Mouse (Mus musculus) kidney, postnatal 10 days (tissue): ENCODE measurements at regions not wholly inside any gene's neighbourhood (a gene's known extent, or its start where the extent isn't known, plus 50 kb on each side); places are given as distances from the start of the nearest gene placed in this dataset.

Experiments
- DNase-seq: peaks from one replicate; pipeline ENCODE4 v3.0.0; 2021; ENCODE audit warnings: mixed read lengths

DNA sequence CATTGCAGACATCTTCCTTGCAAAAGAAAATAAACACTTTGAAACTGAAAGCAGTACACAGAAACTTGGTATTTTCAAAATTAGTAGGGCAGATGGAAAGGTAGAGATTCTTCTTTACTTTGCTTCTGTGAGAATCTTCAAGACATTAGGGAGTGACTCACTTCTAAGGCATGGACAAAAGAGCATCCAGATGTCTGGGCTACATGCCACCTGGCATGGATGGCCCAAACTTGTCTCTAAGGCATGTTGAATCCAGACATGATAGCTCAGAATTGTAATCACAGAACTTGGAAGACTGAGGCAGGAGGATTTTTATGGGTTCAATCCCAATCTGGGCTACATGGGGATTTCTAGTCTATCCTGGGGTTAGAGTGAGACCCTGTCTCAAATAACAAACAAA lies 58.4 kb downstream of the Ly6f start:
- DNase-seq: no peak

DNA sequence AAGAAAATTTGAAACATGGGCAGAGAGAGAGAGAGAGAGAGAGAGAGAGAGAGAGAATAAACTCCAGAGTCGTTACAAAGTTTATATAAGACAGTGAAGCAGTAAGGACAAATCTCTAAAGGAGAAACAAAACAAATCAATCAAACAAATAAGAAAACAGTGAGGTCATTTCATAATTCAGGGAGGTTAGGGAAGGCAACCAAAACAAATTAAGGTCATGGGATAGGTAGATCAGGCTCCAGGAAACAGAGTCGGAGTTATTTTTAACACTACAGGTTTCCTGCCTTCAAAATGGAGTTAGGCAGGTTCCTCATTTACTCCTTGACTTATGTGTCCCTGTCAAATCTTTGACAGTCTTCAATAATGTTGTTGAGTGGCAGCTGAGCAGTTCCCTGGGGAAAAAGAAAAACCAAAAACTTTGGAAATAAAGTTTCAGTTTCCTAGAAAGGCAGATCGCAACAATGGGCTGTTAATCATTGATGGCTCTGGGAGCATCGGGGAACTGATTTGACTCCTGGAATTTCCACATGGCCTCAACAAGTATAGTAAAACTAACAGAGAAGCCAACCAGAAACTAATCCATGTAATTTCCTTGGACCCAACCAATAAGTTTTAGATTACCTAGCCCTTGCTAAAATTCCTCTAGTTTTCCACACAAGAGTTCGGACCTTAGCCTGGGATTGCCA lies 88.0 kb downstream of the Ly6f start:
- DNase-seq: no peak

DNA sequence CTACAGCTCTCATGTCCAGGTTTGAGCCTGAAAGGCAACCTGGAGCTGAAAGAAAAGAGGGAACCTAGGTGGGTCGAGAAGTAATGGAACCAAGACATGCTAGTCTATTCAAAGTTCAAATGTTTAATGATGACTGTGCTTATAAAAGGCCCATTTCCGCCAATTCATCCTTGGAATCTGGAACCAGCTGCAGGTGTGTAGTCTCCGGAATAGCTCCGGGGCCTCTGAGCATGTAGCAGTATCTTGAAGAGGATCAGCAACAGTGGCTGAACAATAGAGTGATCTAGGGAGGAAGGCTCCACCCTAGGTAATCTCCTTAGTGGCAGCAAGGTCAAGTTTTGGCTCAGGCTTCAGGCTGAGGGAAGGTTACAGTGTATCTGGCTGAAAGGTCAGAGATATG lies 103.4 kb downstream of the Ly6f start:
- DNase-seq: no peak

DNA sequence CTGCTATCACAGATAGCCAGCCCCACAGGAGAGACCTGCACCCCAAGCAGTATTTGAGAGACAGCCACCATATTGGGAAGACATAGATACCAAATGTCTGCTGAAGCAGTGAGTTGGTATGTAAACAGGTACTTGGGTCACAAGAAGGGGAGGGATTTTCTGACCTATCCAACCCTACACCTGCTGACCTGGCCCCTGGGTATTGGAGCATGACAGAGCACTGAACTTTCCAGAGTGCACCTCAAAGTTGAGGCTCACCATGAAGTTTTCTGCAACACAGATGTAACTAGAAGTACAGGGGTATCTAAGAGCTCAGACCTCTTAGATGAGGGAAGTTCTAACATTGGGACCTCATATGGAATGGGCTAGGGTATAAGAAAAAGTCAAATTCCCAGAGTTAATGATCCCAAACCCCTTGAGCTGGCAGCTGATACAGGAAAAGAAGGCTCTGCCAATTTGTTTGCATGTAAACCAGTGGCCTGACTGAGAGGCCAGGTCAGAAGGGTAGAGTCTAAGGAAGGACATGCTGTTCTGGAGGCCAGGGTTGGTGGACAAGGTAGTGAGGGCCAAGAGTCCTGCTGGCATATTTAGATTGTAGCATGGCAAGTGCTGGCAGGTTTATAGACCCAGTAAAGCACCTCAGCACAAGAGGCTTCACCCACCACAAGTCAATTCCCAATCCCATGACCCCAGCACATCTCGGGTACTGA lies 108.3 kb downstream of the Ly6f start:
- DNase-seq: no peak

DNA sequence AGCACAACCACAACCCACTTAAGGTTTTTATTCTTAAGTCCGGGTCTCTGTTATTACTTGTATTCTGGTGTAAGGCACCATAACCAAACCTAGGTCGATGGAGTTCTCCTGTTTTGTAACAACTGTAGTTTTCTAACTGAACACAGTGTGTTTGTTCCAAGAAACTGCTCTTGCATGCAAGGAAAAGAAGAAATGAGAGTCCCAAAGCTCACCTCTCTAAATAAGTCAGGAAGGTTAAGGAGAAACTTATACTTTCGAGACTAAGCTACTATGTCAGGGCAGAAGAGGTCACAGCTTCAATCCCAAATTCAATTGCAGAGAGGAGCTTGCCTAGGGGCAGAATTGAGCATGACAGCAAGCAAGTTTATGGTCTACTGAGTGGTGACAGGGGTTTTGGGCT lies 109.9 kb downstream of the Ly6f start:
- no peak for DNase-seq

DNA sequence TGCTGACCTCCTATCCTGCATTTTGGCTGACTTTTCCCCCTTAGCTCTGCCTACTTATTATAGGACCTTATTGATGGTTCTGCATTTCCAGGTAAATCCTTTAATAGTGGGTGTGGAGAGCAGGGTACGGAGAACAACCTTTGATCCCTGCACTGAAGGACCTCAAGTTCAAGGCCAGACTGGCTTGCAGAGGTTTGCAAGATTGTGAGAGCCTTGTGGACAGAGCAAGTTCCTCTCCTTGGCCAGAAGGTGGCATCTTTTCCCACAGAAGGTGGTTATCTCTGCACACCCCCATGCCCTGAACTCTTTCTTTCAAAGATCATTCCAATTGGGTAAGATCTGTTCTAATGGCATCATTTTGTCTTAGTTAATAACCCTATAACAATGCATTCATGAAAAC lies 111.6 kb downstream of the Ly6f start:
- no peak for DNase-seq

DNA sequence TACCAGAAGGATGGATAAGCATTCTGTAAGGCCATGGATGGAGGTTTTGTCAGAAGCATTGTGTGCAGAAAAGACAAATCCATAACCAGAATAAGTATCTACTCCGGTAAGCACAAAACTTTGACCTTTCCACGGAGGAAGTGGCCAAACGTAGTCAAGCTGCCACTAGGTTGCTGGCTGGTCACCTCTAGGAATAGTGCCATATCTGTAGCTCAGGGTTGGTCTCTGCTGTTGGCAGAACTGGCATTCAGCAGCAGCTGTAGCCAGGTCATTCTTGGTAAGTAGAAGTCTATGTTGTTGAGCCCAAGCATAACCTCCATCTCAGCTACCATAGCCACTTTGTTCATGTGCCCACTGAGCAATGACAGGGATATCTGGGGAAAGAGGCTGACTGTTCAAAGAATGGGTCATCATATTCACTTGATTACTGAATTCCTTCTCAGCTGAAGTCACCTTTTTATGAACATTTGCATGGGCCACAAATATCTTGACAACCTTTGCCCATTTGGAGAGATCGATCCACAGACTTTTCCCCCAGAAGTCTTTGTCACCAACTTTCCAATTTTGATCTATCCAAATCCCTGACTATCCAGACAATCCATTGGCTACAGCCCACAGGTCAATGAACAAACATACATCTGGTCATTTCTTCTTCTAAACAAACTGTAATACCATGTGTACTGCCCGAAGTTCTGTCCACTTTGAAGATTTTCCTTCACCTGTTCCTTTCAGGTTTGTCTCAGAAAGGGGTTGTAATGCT lies 114.2 kb downstream of the Ly6f start:
- no peak for DNase-seq

DNA sequence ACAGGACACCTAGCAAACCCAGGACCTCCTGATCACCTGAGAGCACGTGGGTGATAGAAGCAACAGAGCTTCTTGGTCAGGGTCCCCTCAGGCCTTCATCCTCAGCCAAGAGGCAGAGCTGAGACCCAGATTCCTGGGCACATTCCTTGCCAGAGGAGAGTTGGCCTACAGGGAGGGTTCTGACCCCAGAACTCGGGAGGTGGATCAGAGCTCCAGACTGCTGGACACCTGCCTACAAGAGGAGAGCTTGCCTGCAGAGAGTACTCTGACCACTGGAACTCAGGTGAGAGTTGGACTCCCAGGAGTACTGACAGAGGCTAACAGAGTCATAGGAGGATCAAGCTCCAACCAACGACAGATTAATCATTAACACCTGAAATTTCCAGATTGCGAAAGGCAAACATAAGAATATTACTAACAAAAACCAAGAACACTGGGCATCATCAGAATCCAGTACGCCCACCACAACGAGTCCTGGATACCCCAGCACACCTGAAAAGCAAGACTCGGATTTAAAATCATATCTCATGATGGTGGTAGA lies 124.8 kb downstream of the Ly6f start:
- DNase-seq: peak; percentile 8

DNA sequence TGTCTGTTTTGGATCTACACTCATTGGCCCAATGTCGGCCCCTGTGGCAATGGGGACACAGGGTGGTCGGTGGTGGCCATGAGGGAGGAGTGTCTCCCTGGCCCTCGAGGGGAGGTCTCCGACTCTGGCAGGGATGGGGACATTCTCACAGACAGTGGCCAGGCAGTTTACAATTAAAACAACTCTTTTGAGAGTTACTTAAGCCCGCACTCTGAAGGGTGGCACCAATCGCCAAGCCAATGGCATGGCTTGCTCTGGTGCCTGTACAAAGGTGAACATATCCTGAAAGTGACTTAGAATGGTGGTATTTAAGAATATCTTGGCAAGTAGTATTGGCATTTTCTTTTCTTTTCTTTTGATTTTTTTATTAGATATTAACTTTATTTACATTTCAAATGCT lies 129.1 kb downstream of the Ly6f start:
- no peak for DNase-seq
